ENCODE assay signal across 19 mouse cellular contexts in genomic region chr8:71505979-71506378, GRCm38 (mm10). TPM values are rescaled to one million over a fixed set of nuclear protein-coding genes. Genes with fewer than 3 reads are reported as not detected.
DNase-seq lines count a peak whose midpoint lies in the region; ATAC-seq and TF ChIP-seq lines count a peak whose summit lies in the region.
"Had no signal": no experiment of that assay in that cellular context is flagged by ENCODE, and none has a peak within 500 bp of the region (broad histone marks: within the 10 kb centered on the region; RNA-seq: fewer than 3 reads in every experiment).

No protein-coding gene starts in this region.

- no peaks in the 10 kb centered on the region for H3K9me3 ChIP-seq in hindbrain, postnatal 0 days (ENCODE audit: low read length)
- H3K9me3 ChIP-seq: intestine, embryonic 15.5 days; midbrain, embryonic 12.5 days; neural tube, embryonic 15.5 days had no signal

- no peak overlapping the region for H3K4me3 ChIP-seq in gastrocnemius, adult 2 months
- H3K4me3 ChIP-seq in hindbrain, postnatal 0 days (ENCODE audit: low read length) = no peak overlapping the region
- H3K4me3 ChIP-seq: intestine, embryonic 15.5 days; layer of hippocampus, adult 2 months; midbrain, embryonic 12.5 days; neural tube, embryonic 15.5 days had no signal

- no peak overlapping the region for H3K9ac ChIP-seq in hindbrain, postnatal 0 days (replicated peaks; ENCODE audit: low read length)
- H3K9ac ChIP-seq: forebrain, postnatal 0 days; intestine, embryonic 15.5 days; midbrain, embryonic 12.5 days; neural tube, embryonic 15.5 days had no signal

- H3K27ac ChIP-seq in gastrocnemius, adult 2 months = no peak overlapping the region
- H3K27ac ChIP-seq in hindbrain, postnatal 0 days = no peak overlapping the region
- H3K27ac ChIP-seq: intestine, embryonic 15.5 days; kidney, postnatal 0 days; layer of hippocampus, adult 2 months; macrophage; midbrain, embryonic 12.5 days; neural tube, embryonic 15.5 days; stomach, postnatal 0 days had no signal

- H3K27me3 ChIP-seq in hindbrain, postnatal 0 days (ENCODE audit: insufficient read depth, low read length) = peaks cover 27% of the 10 kb centered on the region

- no peaks in the 10 kb centered on the region for H3K36me3 ChIP-seq in hindbrain, postnatal 0 days (ENCODE audit: insufficient read depth, low read length)
- H3K36me3 ChIP-seq: intestine, embryonic 15.5 days; midbrain, embryonic 12.5 days; neural tube, embryonic 15.5 days had no signal

- no peak for TF ChIP-seq CTCF in gastrocnemius, adult 2 months (IDR thresholded peaks at IDR 0.05)
- no peak for TF ChIP-seq CTCF in hindbrain, postnatal 0 days (IDR thresholded peaks at IDR 0.05; ENCODE audit: low read depth)

- 70% methylated on average over 4 of the region's 4 CpGs for WGBS in hindbrain, postnatal 0 days

- DNase-seq in gastrocnemius, adult 2 months = peak; percentile 75
- no peak for DNase-seq in gastrocnemius, adult 8-10 months (ENCODE audit: low spot score in 2 of 2)
- DNase-seq in lung, postnatal 10 days = peak; percentile 58
- DNase-seq in lung, postnatal 36 days = no peak
- peak; percentile 69 for DNase-seq in brain, adult 2 months (ENCODE audit: low read depth, low spot score)
- DNase-seq in cerebellum, postnatal 36 days = peak; percentile 59 to 73
- no peak for DNase-seq in kidney, adult 9 months
- DNase-seq in hindbrain, postnatal 0 days (ENCODE audit: low spot score) = no peak
- DNase-seq: forebrain, postnatal 0 days; thymus, postnatal 25 days had no signal

- H3K4me1 ChIP-seq in hindbrain, postnatal 0 days (ENCODE audit: insufficient read depth, low read length) = 0 out of 2 replicates have a peak, but pooled peaks cover 5% of the 10 kb centered on the region

- no peak for ATAC-seq in hindbrain, postnatal 0 days
- ATAC-seq: activated CD4-positive, CD25-positive, alpha-beta regulatory T cell, adult 4 months; forebrain, postnatal 0 days; intestine, embryonic 15.5 days had no signal

- intact Hi-C loops in gastrocnemius, adult 2 months (cut with DNase I) = no loop called here

- no peak overlapping the region for H3K4me2 ChIP-seq in hindbrain, postnatal 0 days (ENCODE audit: low read depth, low read length)
- H3K4me2 ChIP-seq: intestine, embryonic 15.5 days; midbrain, embryonic 12.5 days; neural tube, embryonic 15.5 days had no signal

RNA-seq across cellular contexts. Expression of gene Plvap, which starts 5.6 kb away (rescaled TPM):
- total RNA-seq in gastrocnemius, adult 2 months (2021) = 10 to 100 TPM in 1 of 2 experiments, 1 to 10 TPM in 1; 9.3 to 11.6 TPM
- total RNA-seq in gastrocnemius, adult 8-10 months (2022) = 1 to 10 TPM; 6.6 to 9.5 (median 8.2) TPM
- total RNA-seq in hindbrain, postnatal 0 days (2014; rRNA removed) = 8.0 and 8.3 TPM in 2 replicates
- polyA plus RNA-seq in hindbrain, postnatal 0 days (2015; fragmentation: Nextera tagmentation; extraction: Ambion mirVana) = 10.2 and 15.3 TPM in 2 replicates
- polyA plus RNA-seq: activated CD4-positive, CD25-positive, alpha-beta regulatory T cell, adult 4 months; macrophage had no signal

RNA-seq across cellular contexts. Expression of gene Gtpbp3, which starts 18.1 kb away (rescaled TPM):
- 10 to 100 TPM; 10.1 to 10.7 TPM for total RNA-seq in gastrocnemius, adult 2 months (2021)
- total RNA-seq in gastrocnemius, adult 8-10 months (2022) = 10 to 100 TPM in 3 of 4 experiments, 1 to 10 TPM in 1; 9.5 to 11.2 (median 10.5) TPM
- total RNA-seq in hindbrain, postnatal 0 days (2014; rRNA removed) = 36.1 and 58.5 TPM in 2 replicates
- polyA plus RNA-seq in hindbrain, postnatal 0 days (2015; fragmentation: Nextera tagmentation; extraction: Ambion mirVana) = 12.1 and 15.5 TPM in 2 replicates

RNA-seq across cellular contexts. Expression of gene Ccdc194, which starts 19.5 kb away (rescaled TPM):
- not detected for total RNA-seq in gastrocnemius, adult 2 months (2021)
- total RNA-seq in gastrocnemius, adult 8-10 months (2022) = not detected
- 0.58 TPM in 1 of 2 replicates, not detected in the other for total RNA-seq in hindbrain, postnatal 0 days (2014; rRNA removed)
- 0.13 and 0.34 TPM in 2 replicates for polyA plus RNA-seq in hindbrain, postnatal 0 days (2015; fragmentation: Nextera tagmentation; extraction: Ambion mirVana)
- total RNA-seq: layer of hippocampus, adult 2 months; left cerebral cortex, adult 8-10 months had no signal
- polyA plus RNA-seq: activated CD4-positive, CD25-positive, alpha-beta regulatory T cell, adult 4 months; macrophage had no signal

RNA-seq across cellular contexts. Expression of gene Ano8, which starts 20.2 kb away (rescaled TPM):
- 10 to 100 TPM; 16.0 to 17.0 TPM for total RNA-seq in gastrocnemius, adult 2 months (2021)
- 10 to 100 TPM; 15.4 to 16.5 (median 15.9) TPM for total RNA-seq in gastrocnemius, adult 8-10 months (2022)
- total RNA-seq in hindbrain, postnatal 0 days (2014; rRNA removed) = 78.6 and 80.5 TPM in 2 replicates
- polyA plus RNA-seq in hindbrain, postnatal 0 days (2015; fragmentation: Nextera tagmentation; extraction: Ambion mirVana) = 4.7 and 5.3 TPM in 2 replicates

RNA-seq across cellular contexts. Expression of gene Bst2, which starts 31.3 kb away (rescaled TPM):
- 1 to 10 TPM; 4.3 to 8.3 TPM for total RNA-seq in gastrocnemius, adult 2 months (2021)
- total RNA-seq in gastrocnemius, adult 8-10 months (2022) = 1 to 10 TPM; 4.7 to 9.2 (median 7.6) TPM
- total RNA-seq in hindbrain, postnatal 0 days (2014; rRNA removed) = 14.4 and 27.5 TPM in 2 replicates
- 21.0 and 22.7 TPM in 2 replicates for polyA plus RNA-seq in hindbrain, postnatal 0 days (2015; fragmentation: Nextera tagmentation; extraction: Ambion mirVana)

Comparison
In these comparisons a context has a peak if more than half of its experiments do, and no peak if none do; other contexts are left out.
1. DNase-seq: peak in gastrocnemius, adult 2 months (single experiment), lung, postnatal 10 days (single experiment), brain, adult 2 months (single experiment) and cerebellum, postnatal 36 days (2 of 2); none in gastrocnemius, adult 8-10 months (0 of 2), lung, postnatal 36 days (single experiment), kidney, adult 9 months (single experiment) and hindbrain, postnatal 0 days (single experiment).